Mouse (Mus musculus) stomach, postnatal 0 days (tissue): ENCODE data around the gene Snip1.

Experiments
- CTCF ChIP-seq: IDR thresholded peaks from 2 replicates; pipeline ENCODE4 v1.5.1; 2016; ENCODE audit warnings: antibody characterized with exemption, low read depth, mild to moderate bottlenecking, moderate library complexity
- EP300 ChIP-seq: optimal IDR thresholded peaks from 2 replicates; pipeline ENCODE3; 2016; ENCODE audit warnings: antibody characterized with exemption

- TF ChIP-seq EP300: no peak
- no peak for TF ChIP-seq CTCF
Measured at GRCm38 (mm10) chr4:125116929-125117328, 50.5 kb downstream of the Snip1 start.
